Mouse (Mus musculus): ENCODE results near the gene Zfp212.

Zfp212 gene

GRCm38 (mm10) chr6:47920447-47921340 is at the start of gene Zfp212:
Gene Zfp212 (plus strand): TSS chr6:47920476.
- peak; percentile 90 for DNase-seq

GRCm38 (mm10) chr6:47872266-47872665 is 48.0 kb upstream of the Zfp212 start:
- no peak for DNase-seq

GRCm38 (mm10) chr6:47877058-47877457 is 43.2 kb upstream of the Zfp212 start, which contains the start of gene Zfp282:
Gene Zfp282 (plus strand): TSS chr6:47877204.
- DNase-seq: no peak

- DNase-seq: peak; percentile 83
Observed at GRCm38 (mm10) chr6:47877461-47878132, 42.7 kb upstream of the Zfp212 start.

- DNase-seq: peak; percentile 38
Observed at GRCm38 (mm10) chr6:47878133-47878514, 42.2 kb upstream of the Zfp212 start.

- DNase-seq: peak; percentile 3
Observed at GRCm38 (mm10) chr6:47878593-47878992, 41.7 kb upstream of the Zfp212 start.

- no peak for DNase-seq
Observed at GRCm38 (mm10) chr6:47879049-47879716, 41.1 kb upstream of the Zfp212 start.

GRCm38 (mm10) chr6:47880166-47880565 is 40.1 kb upstream of the Zfp212 start:
- no peak for DNase-seq

- no peak for DNase-seq
Observed at GRCm38 (mm10) chr6:47888812-47889383, 31.4 kb upstream of the Zfp212 start.

GRCm38 (mm10) chr6:47899416-47899815 is 20.9 kb upstream of the Zfp212 start:
- no peak for DNase-seq

- DNase-seq: no peak
Observed at GRCm38 (mm10) chr6:47903587-47903986, 16.7 kb upstream of the Zfp212 start.

GRCm38 (mm10) chr6:47904361-47904760 is 15.9 kb upstream of the Zfp212 start:
- no peak for DNase-seq

- DNase-seq: no peak
Observed at GRCm38 (mm10) chr6:47904917-47905695, 15.2 kb upstream of the Zfp212 start.

GRCm38 (mm10) chr6:47906326-47906725 is 13.9 kb upstream of the Zfp212 start:
- DNase-seq: no peak

- no peak for DNase-seq
Observed at GRCm38 (mm10) chr6:47909007-47909406, 11.3 kb upstream of the Zfp212 start.

GRCm38 (mm10) chr6:47911650-47912049 is 8.6 kb upstream of the Zfp212 start:
- no peak for DNase-seq

GRCm38 (mm10) chr6:47912991-47913390 is 7.3 kb upstream of the Zfp212 start:
- DNase-seq: no peak

GRCm38 (mm10) chr6:47917051-47917450 is 3.2 kb upstream of the Zfp212 start:
- no peak for DNase-seq

GRCm38 (mm10) chr6:47918768-47919274 is 1.5 kb upstream of the Zfp212 start:
- DNase-seq: no peak

GRCm38 (mm10) chr6:47919646-47920446 is 430 bp upstream of the Zfp212 start:
- no peak for DNase-seq

GRCm38 (mm10) chr6:47942461-47942860 is 22.2 kb downstream of the Zfp212 start:
- DNase-seq: no peak
